ENCODE assay signal across 9 mouse cellular contexts in the genomic region with DNA sequence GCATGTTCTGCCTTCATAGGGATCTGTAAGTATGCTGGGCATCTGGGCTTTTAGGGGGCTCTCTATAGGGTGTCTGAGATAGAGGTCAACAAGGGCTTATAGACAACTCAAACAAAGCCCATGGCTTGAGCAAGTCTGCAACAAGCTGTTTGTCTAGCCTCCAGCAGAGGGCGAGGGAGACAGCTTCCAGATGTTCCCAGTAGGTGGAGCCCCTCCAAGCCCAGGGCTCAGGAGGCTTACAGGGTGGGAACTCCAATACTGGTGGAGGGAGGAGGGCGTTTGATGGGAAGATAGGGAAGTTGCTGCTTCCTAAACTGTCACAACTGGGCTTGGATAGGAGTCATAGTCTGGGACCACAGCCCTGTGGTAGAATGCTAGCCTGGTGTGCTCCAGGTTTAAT. TPM values are rescaled to one million over a fixed set of nuclear protein-coding genes. Genes with fewer than 3 reads are reported as not detected.
A peak's percentile ranks its signal among the peaks of the same experiment; 100 is the strongest.
DNase-seq lines count a peak whose midpoint lies in the region; ATAC-seq and TF ChIP-seq lines count a peak whose summit lies in the region.
"Had no signal": no experiment of that assay in that cellular context is flagged by ENCODE, and none has a peak within 500 bp of the region (broad histone marks: within the 10 kb centered on the region; RNA-seq: fewer than 3 reads in every experiment).

No protein-coding gene starts in this region.

- peak; percentile 66 for TF ChIP-seq CTCF in cerebellum, adult 2 months (IDR thresholded peaks at IDR 0.05; ENCODE audit: borderline replicate concordance, insufficient read depth, low read depth, low read length)

- no peaks in the 10 kb centered on the region for H3K27me3 ChIP-seq in cerebellum, adult 2 months (ENCODE audit: control insufficient read depth, insufficient read depth, low read length)
- H3K27me3 ChIP-seq in forebrain, embryonic 14.5 days (replicated peaks; ENCODE audit: control insufficient read depth, insufficient read depth, low read length): no peaks in the 10 kb centered on the region
- peaks cover 7% of the 10 kb centered on the region; the same call in 1 of the 2 replicates for H3K27me3 ChIP-seq in hindbrain, embryonic 13.5 days
- H3K27me3 ChIP-seq in limb, embryonic 12.5 days: peaks cover 28% of the 10 kb centered on the region
- H3K27me3 ChIP-seq in midbrain, embryonic 13.5 days: peaks cover 11% of the 10 kb centered on the region; the same call in 1 of the 2 replicates

- peak; percentile 63; the same call in 1 of the 2 replicates for ATAC-seq in forebrain, embryonic 14.5 days
- peak; percentile 23; the same call in 1 of the 2 replicates for ATAC-seq in hindbrain, embryonic 13.5 days (ENCODE audit: low FRiP score)
- ATAC-seq in limb, embryonic 12.5 days (ENCODE audit: insufficient number of reproducible peaks, insufficient read depth, low FRiP score, low TSS enrichment, low read depth): no peak
- peak; percentile 53 for ATAC-seq in midbrain, embryonic 13.5 days

- DNase-seq in cerebellum, adult 2 months: no peak
- no peak for DNase-seq in cerebellum, adult 11-12 months
- peak; percentile 30 for DNase-seq in adrenal gland, adult 8-10 months
- peak; percentile 85 for DNase-seq in forebrain, embryonic 14.5 days (ENCODE audit: low spot score)
- peak; percentile 54 to 79 for DNase-seq in spleen, postnatal 4 days (ENCODE audit: low spot score in 2 of 2)

- H3K4me3 ChIP-seq in cerebellum, adult 2 months (replicated peaks; ENCODE audit: insufficient read depth, low read depth, low read length): no peak overlapping the region
- H3K4me3 ChIP-seq in forebrain, embryonic 14.5 days (ENCODE audit: low read depth, low read length): no peak overlapping the region
- H3K4me3 ChIP-seq in hindbrain, embryonic 13.5 days: no peak overlapping the region
- no peak overlapping the region for H3K4me3 ChIP-seq in limb, embryonic 12.5 days (replicated peaks)
- H3K4me3 ChIP-seq in midbrain, embryonic 13.5 days (replicated peaks): no peak overlapping the region

- H3K9ac ChIP-seq in forebrain, embryonic 14.5 days (ENCODE audit: low read length): no peak overlapping the region
- H3K9ac ChIP-seq in hindbrain, embryonic 13.5 days: no peak overlapping the region
- H3K9ac ChIP-seq in limb, embryonic 12.5 days (replicated peaks): no peak overlapping the region
- no peak overlapping the region for H3K9ac ChIP-seq in midbrain, embryonic 13.5 days (replicated peaks)

- H3K9me3 ChIP-seq in forebrain, embryonic 14.5 days (replicated peaks; ENCODE audit: control insufficient read depth, low read length): no peaks in the 10 kb centered on the region
- no peaks in the 10 kb centered on the region for H3K9me3 ChIP-seq in hindbrain, embryonic 13.5 days
- no peaks in the 10 kb centered on the region for H3K9me3 ChIP-seq in limb, embryonic 12.5 days
- H3K9me3 ChIP-seq in midbrain, embryonic 13.5 days: no peaks in the 10 kb centered on the region

- TF ChIP-seq POLR2A in cerebellum, adult 2 months (IDR thresholded peaks at IDR 0.05; ENCODE audit: borderline replicate concordance, insufficient read depth, low read length): no peak

- no peak overlapping the region for H3K27ac ChIP-seq in cerebellum, adult 2 months (ENCODE audit: insufficient read depth, low read length)
- no peak overlapping the region for H3K27ac ChIP-seq in forebrain, embryonic 14.5 days (ENCODE audit: low read depth, low read length)
- no peak overlapping the region for H3K27ac ChIP-seq in hindbrain, embryonic 13.5 days
- 0 out of 2 replicates have a peak overlapping the region, but pooled peaks have one; percentile 25 for H3K27ac ChIP-seq in limb, embryonic 12.5 days
- H3K27ac ChIP-seq in midbrain, embryonic 13.5 days: 0 out of 2 replicates have a peak overlapping the region, but pooled peaks have one; percentile 14

- no peak overlapping the region for H3K4me2 ChIP-seq in forebrain, embryonic 14.5 days (ENCODE audit: low read length)
- no peak overlapping the region for H3K4me2 ChIP-seq in hindbrain, embryonic 13.5 days
- H3K4me2 ChIP-seq in limb, embryonic 12.5 days: no peak overlapping the region
- no peak overlapping the region for H3K4me2 ChIP-seq in midbrain, embryonic 13.5 days (replicated peaks)

- no peaks in the 10 kb centered on the region; the same call in 1 of the 2 replicates for H3K4me1 ChIP-seq in cerebellum, adult 2 months (ENCODE audit: control insufficient read depth, insufficient read depth, low read length)
- H3K4me1 ChIP-seq in forebrain, embryonic 14.5 days (ENCODE audit: control insufficient read depth, insufficient read depth, low read length): no peaks in the 10 kb centered on the region
- 0 out of 2 replicates have a peak, but pooled peaks cover 5% of the 10 kb centered on the region for H3K4me1 ChIP-seq in hindbrain, embryonic 13.5 days (replicated peaks)
- H3K4me1 ChIP-seq in limb, embryonic 12.5 days (replicated peaks): no peaks in the 10 kb centered on the region; the same call in 1 of the 2 replicates
- peaks cover 5% of the 10 kb centered on the region; the same call in 1 of the 2 replicates for H3K4me1 ChIP-seq in midbrain, embryonic 13.5 days (replicated peaks)

- peaks cover 77% of the 10 kb centered on the region for H3K36me3 ChIP-seq in forebrain, embryonic 14.5 days (ENCODE audit: control insufficient read depth, insufficient read depth, low read length)
- peaks cover 69% of the 10 kb centered on the region for H3K36me3 ChIP-seq in hindbrain, embryonic 13.5 days
- H3K36me3 ChIP-seq in limb, embryonic 12.5 days: peaks cover 82% of the 10 kb centered on the region
- H3K36me3 ChIP-seq in midbrain, embryonic 13.5 days: peaks cover 78% of the 10 kb centered on the region

- 33% methylated on average over 2 of the region's 2 CpGs for WGBS in cerebellum, adult 2 months
- WGBS in forebrain, embryonic 14.5 days: 34% methylated on average over 2 of the region's 2 CpGs
- WGBS in hindbrain, embryonic 13.5 days: 42% methylated on average over 2 of the region's 2 CpGs
- 46% methylated on average over 2 of the region's 2 CpGs for WGBS in limb, embryonic 12.5 days
- WGBS in midbrain, embryonic 13.5 days: 41% methylated on average over 2 of the region's 2 CpGs

RNA-seq across cellular contexts. Expression of a gene that starts 5.5 kb away (rescaled TPM):
- polyA plus RNA-seq in cerebellum, adult 2 months (2012; rRNA removed): 20.9 and 25.9 TPM in 2 replicates
- total RNA-seq in adrenal gland, adult 8-10 months (2022): 10 to 100 TPM in 2 of 4 experiments, 1 to 10 TPM in 2; 7.0 to 16.9 (median 12.3) TPM
- polyA plus RNA-seq in forebrain, embryonic 14.5 days (2014; fragmentation: Nextera tagmentation; extraction: Ambion mirVana): 15.6 and 18.6 TPM in 2 replicates
- 38.7 and 38.9 TPM in 2 replicates for polyA plus RNA-seq in hindbrain, embryonic 13.5 days (2015; fragmentation: Nextera tagmentation; extraction: Ambion mirVana)
- polyA plus RNA-seq in limb, embryonic 12.5 days (2016; fragmentation: Nextera tagmentation; extraction: Ambion mirVana): 0.08 and 0.41 TPM in 2 replicates
- 30.0 and 32.1 TPM in 2 replicates for polyA plus RNA-seq in midbrain, embryonic 13.5 days (2015; fragmentation: Nextera tagmentation; extraction: Ambion mirVana)

RNA-seq across cellular contexts. Expression of a gene that starts 7.4 kb away (rescaled TPM):
- 162 and 187 TPM in 2 replicates for polyA plus RNA-seq in cerebellum, adult 2 months (2012; rRNA removed)
- 100 to 1,000 TPM; 415 to 500 (median 453) TPM for total RNA-seq in adrenal gland, adult 8-10 months (2022)
- polyA plus RNA-seq in forebrain, embryonic 14.5 days (2014; fragmentation: Nextera tagmentation; extraction: Ambion mirVana): 196 and 235 TPM in 2 replicates
- polyA plus RNA-seq in hindbrain, embryonic 13.5 days (2015; fragmentation: Nextera tagmentation; extraction: Ambion mirVana): 205 and 218 TPM in 2 replicates
- 405 and 448 TPM in 2 replicates for polyA plus RNA-seq in limb, embryonic 12.5 days (2016; fragmentation: Nextera tagmentation; extraction: Ambion mirVana)
- 213 and 217 TPM in 2 replicates for polyA plus RNA-seq in midbrain, embryonic 13.5 days (2015; fragmentation: Nextera tagmentation; extraction: Ambion mirVana)

RNA-seq across cellular contexts. Expression of a gene that starts 14.2 kb away (rescaled TPM):
- 7.2 and 11.8 TPM in 2 replicates for polyA plus RNA-seq in cerebellum, adult 2 months (2012; rRNA removed)
- 1 to 10 TPM in 2 of 4 experiments, under 1 TPM in 2; 0.23 to 2.2 (median 1.0) TPM for total RNA-seq in adrenal gland, adult 8-10 months (2022)
- 2.4 and 2.5 TPM in 2 replicates for polyA plus RNA-seq in forebrain, embryonic 14.5 days (2014; fragmentation: Nextera tagmentation; extraction: Ambion mirVana)
- 5.2 and 7.7 TPM in 2 replicates for polyA plus RNA-seq in hindbrain, embryonic 13.5 days (2015; fragmentation: Nextera tagmentation; extraction: Ambion mirVana)
- polyA plus RNA-seq in limb, embryonic 12.5 days (2016; fragmentation: Nextera tagmentation; extraction: Ambion mirVana): 0.47 and 0.68 TPM in 2 replicates
- 4.7 TPM in 2 replicates for polyA plus RNA-seq in midbrain, embryonic 13.5 days (2015; fragmentation: Nextera tagmentation; extraction: Ambion mirVana)

RNA-seq across cellular contexts. Expression of a gene that starts 35.9 kb away (rescaled TPM):
- 160 and 188 TPM in 2 replicates for polyA plus RNA-seq in cerebellum, adult 2 months (2012; rRNA removed)
- 10 to 100 TPM; 54.1 to 66.7 (median 59.6) TPM for total RNA-seq in adrenal gland, adult 8-10 months (2022)
- 13.2 and 18.2 TPM in 2 replicates for polyA plus RNA-seq in forebrain, embryonic 14.5 days (2014; fragmentation: Nextera tagmentation; extraction: Ambion mirVana)
- polyA plus RNA-seq in hindbrain, embryonic 13.5 days (2015; fragmentation: Nextera tagmentation; extraction: Ambion mirVana): 17.2 and 18.4 TPM in 2 replicates
- polyA plus RNA-seq in limb, embryonic 12.5 days (2016; fragmentation: Nextera tagmentation; extraction: Ambion mirVana): 29.3 and 33.2 TPM in 2 replicates
- 18.1 and 19.0 TPM in 2 replicates for polyA plus RNA-seq in midbrain, embryonic 13.5 days (2015; fragmentation: Nextera tagmentation; extraction: Ambion mirVana)

RNA-seq across cellular contexts. Expression of a gene that starts 41.5 kb away (rescaled TPM):
- 55.1 and 62.7 TPM in 2 replicates for polyA plus RNA-seq in cerebellum, adult 2 months (2012; rRNA removed)
- not detected for total RNA-seq in adrenal gland, adult 8-10 months (2022)
- polyA plus RNA-seq in forebrain, embryonic 14.5 days (2014; fragmentation: Nextera tagmentation; extraction: Ambion mirVana): not detected in 2 replicates
- polyA plus RNA-seq in hindbrain, embryonic 13.5 days (2015; fragmentation: Nextera tagmentation; extraction: Ambion mirVana): 0.38 and 0.79 TPM in 2 replicates
- not detected in 2 replicates for polyA plus RNA-seq in limb, embryonic 12.5 days (2016; fragmentation: Nextera tagmentation; extraction: Ambion mirVana)
- 1.4 and 2.5 TPM in 2 replicates for polyA plus RNA-seq in midbrain, embryonic 13.5 days (2015; fragmentation: Nextera tagmentation; extraction: Ambion mirVana)
- total RNA-seq: layer of hippocampus, adult 18-20 months had no signal

Comparison
In these comparisons a context has a peak if more than half of its experiments do, and no peak if none do; other contexts are left out.
1. DNase-seq: peak in adrenal gland, adult 8-10 months (single experiment), forebrain, embryonic 14.5 days (single experiment) and spleen, postnatal 4 days (2 of 2); none in cerebellum, adult 2 months (0 of 2) and cerebellum, adult 11-12 months (single experiment).
2. H3K27ac ChIP-seq: peak in limb, embryonic 12.5 days (single experiment) and midbrain, embryonic 13.5 days (single experiment); none in cerebellum, adult 2 months (single experiment), forebrain, embryonic 14.5 days (single experiment) and hindbrain, embryonic 13.5 days (single experiment).
3. RNA of a gene that starts 5.5 kb away (polyA plus RNA-seq): 38.7 to 38.9 TPM in hindbrain, embryonic 13.5 days, 30.0 to 32.1 TPM in midbrain, embryonic 13.5 days, 20.9 to 25.9 TPM in cerebellum, adult 2 months and 15.6 to 18.6 TPM in forebrain, embryonic 14.5 days; 0.08 to 0.41 TPM in limb, embryonic 12.5 days; every median in the first group is over 10 times any median in the second.